Mouse (Mus musculus) liver, embryonic 14.5 days (tissue): ENCODE measurements around the gene Ensa.

Source experiments
- CTCF ChIP-seq: IDR thresholded peaks from 2 replicates; pipeline ENCODE4 v1.5.1; 2016; ENCODE audit warnings: antibody characterized with exemption, low read depth, control low read depth
- EP300 ChIP-seq: IDR thresholded peaks from 2 replicates; pipeline ENCODE4 v1.6.1; 2016; ENCODE audit warnings: antibody characterized with exemption, low read depth

- no peak for TF ChIP-seq CTCF
- TF ChIP-seq EP300 = no peak
Measured at GRCm38 (mm10) chr3:95660788-95661478, 36.1 kb downstream of the Ensa start.
